Mouse (Mus musculus) ES-Bruce4 (cell line): ENCODE data around the gene Vsir.

ENCODE experiments used
- CTCF ChIP-seq: IDR thresholded peaks from one replicate; pipeline ENCODE4 v1.8.1; 2011; ENCODE audit warnings: low read depth, low read length
- EP300 ChIP-seq: IDR thresholded peaks from 2 replicates; pipeline ENCODE4 v1.6.1; 2011; ENCODE audit warnings: low read depth, low read length; ENCODE audit not compliant: insufficient read depth
- POLR2A ChIP-seq: IDR thresholded peaks from one replicate; pipeline ENCODE4 v1.8.1; 2011; ENCODE audit warnings: low read length; ENCODE audit not compliant: insufficient read depth

- TF ChIP-seq CTCF = no peak
- TF ChIP-seq POLR2A = no peak
- TF ChIP-seq EP300 = no peak
Observed at GRCm38 (mm10) chr10:60390177-60390903, 43.7 kb downstream of the Vsir start.
